Mouse (Mus musculus) liver, adult 10 weeks (tissue): ENCODE data around the gene Alg10b. TPM values are rescaled to one million over a fixed set of nuclear protein-coding genes. Genes with fewer than 3 reads are reported as not detected.

Experiments
- polyA plus RNA-seq: library from polyadenylated mRNA; stranded (reverse); fragments of 350-450 nt; fragmentation: Illumina TruSeq; extraction: RNeasy Lipid Tissue Mini Kit (QIAGEN cat#74804); gene quantifications from one replicate; pipeline ENCODE4 v1.2.3, GENCODE M21; 2014; ENCODE audit warnings: low read depth, low replicate concordance

The Alg10b gene
- 37.9 TPM for polyA plus RNA-seq

DNA sequence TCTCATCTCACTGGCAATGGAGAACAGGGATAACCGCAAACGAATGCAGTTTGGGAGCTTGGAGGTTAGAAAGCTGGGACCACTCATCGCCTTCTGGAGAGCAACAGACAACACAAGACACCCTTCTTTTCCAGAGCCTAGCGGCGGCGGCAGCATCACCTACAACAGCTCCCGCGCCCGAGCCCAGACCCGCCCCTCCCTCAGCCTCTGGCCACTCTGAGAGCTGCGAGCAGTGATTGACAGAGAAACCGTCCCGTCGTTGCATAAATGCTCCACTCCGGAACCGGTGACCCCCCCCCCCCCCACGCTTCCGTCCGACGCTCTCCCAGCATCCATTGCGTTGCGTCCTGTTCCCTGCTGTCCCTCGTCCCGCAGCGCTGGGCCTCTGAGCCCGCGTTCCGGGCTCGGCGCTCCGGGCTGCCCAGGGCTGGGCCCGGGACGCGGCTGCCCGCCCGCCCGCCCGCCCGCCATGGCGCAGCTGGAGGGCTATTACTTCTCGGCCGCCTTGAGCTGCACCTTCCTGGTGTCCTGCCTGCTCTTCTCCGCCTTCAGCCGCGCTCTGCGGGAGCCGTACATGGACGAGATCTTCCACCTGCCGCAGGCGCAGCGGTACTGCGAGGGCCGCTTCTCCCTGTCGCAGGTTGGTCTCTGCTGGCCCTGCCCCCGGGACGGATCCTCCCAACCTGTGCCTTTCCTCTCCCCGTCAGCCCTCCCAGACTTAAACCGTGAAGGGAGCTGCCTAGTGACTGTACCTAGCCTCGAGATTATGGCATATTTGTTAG, at the start of gene Alg10b:
Gene Alg10b (plus strand): TSS at position 343 of the 782 bp plus-strand sequence.

